Mouse (Mus musculus): Measurements from ENCODE around the gene Pax5. TPM values are rescaled to one million over a fixed set of nuclear protein-coding genes. Genes with fewer than 3 reads are reported as not detected.

Pax5 gene
- polyA plus RNA-seq, 1 experiment from 2014 or later: 0.99 TPM

GRCm38 (mm10) chr4:44672216-44672937, 37.9 kb downstream of the Pax5 start:
- peak; percentile 38; the same call in 1 of the 2 replicates for ATAC-seq
- no peak for TF ChIP-seq EP300 (IDR thresholded peaks at IDR 0.05; ENCODE audit: low read depth)
- peak; percentile 49 for TF ChIP-seq CTCF (IDR thresholded peaks at IDR 0.05; ENCODE audit: low read depth)
- Histone ChIP-seq H3K4me3 (ENCODE audit: low read depth, low read length) (no peak overlapping the region), H3K4me2 (ENCODE audit: low read depth, low read length) (no peak overlapping the region), H3K27ac (ENCODE audit: low read depth) (peak overlapping the region; percentile 35; the same call in 1 of the 2 replicates), H3K27me3 (ENCODE audit: insufficient read depth, low read length) (no peaks in the 10 kb centered on the region; the same call in 1 of the 2 replicates), H3K9ac (replicated peaks) (no peak overlapping the region), H3K36me3 (replicated peaks; ENCODE audit: insufficient read depth, low read length) (no peaks in the 10 kb centered on the region), H3K4me1 (ENCODE audit: insufficient read depth) (no peaks in the 10 kb centered on the region), H3K9me3 (ENCODE audit: low read length) (no peaks in the 10 kb centered on the region)
- WGBS (ENCODE audit: insufficient replicate concordance): 34% methylated on average over 10 of the region's 10 CpGs
- peak; percentile 43 for DNase-seq

- Histone ChIP-seq H3K36me3 (replicated peaks; ENCODE audit: insufficient read depth, low read length) (no peaks in the 10 kb centered on the region), H3K9ac (replicated peaks) (no peak overlapping the region), H3K9me3 (ENCODE audit: low read length) (no peaks in the 10 kb centered on the region), H3K4me1 (ENCODE audit: insufficient read depth) (no peaks in the 10 kb centered on the region), H3K4me2 (ENCODE audit: low read depth, low read length) (no peak overlapping the region), H3K4me3 (ENCODE audit: low read depth, low read length) (no peak overlapping the region), H3K27ac (ENCODE audit: low read depth) (peak overlapping the region; percentile 34; the same call in 1 of the 2 replicates), H3K27me3 (ENCODE audit: insufficient read depth, low read length) (peaks cover 3% of the 10 kb centered on the region; the same call in 1 of the 2 replicates)
- DNase-seq (no peak), ATAC-seq (no peak)
- TF ChIP-seq CTCF (IDR thresholded peaks at IDR 0.05; ENCODE audit: low read depth) (no peak), EP300 (IDR thresholded peaks at IDR 0.05; ENCODE audit: low read depth) (no peak)
- WGBS (ENCODE audit: insufficient replicate concordance): 73% methylated on average over 3 of the region's 3 CpGs
These were observed 38.8 kb downstream of the Pax5 start for GRCm38 (mm10) chr4:44671486-44671885.

- H3K27me3 ChIP-seq (ENCODE audit: insufficient read depth, low read length): peaks cover 4% of the 10 kb centered on the region; the same call in 1 of the 2 replicates
- TF ChIP-seq CTCF (IDR thresholded peaks at IDR 0.05; ENCODE audit: low read depth) (no peak), EP300 (IDR thresholded peaks at IDR 0.05; ENCODE audit: low read depth) (no peak)
- H3K9me3 ChIP-seq (ENCODE audit: low read length): no peaks in the 10 kb centered on the region
- H3K36me3 ChIP-seq (replicated peaks; ENCODE audit: insufficient read depth, low read length): no peaks in the 10 kb centered on the region
- no peak overlapping the region for H3K4me2 ChIP-seq (ENCODE audit: low read depth, low read length)
- no peaks in the 10 kb centered on the region for H3K4me1 ChIP-seq (ENCODE audit: insufficient read depth)
- no peak overlapping the region for H3K4me3 ChIP-seq (ENCODE audit: low read depth, low read length)
- peak; percentile 39 for DNase-seq
- peak; percentile 36; the same call in 1 of the 2 replicates for ATAC-seq
- peak overlapping the region; percentile 34; the same call in 1 of the 2 replicates for H3K27ac ChIP-seq (ENCODE audit: low read depth)
- no peak overlapping the region for H3K9ac ChIP-seq (replicated peaks)
- 47% methylated on average over 2 of the region's 2 CpGs for WGBS (ENCODE audit: insufficient replicate concordance)
These were observed 39.3 kb downstream of the Pax5 start for GRCm38 (mm10) chr4:44671035-44671434.

- no peak overlapping the region for H3K9ac ChIP-seq (replicated peaks)
- WGBS (ENCODE audit: insufficient replicate concordance): 76% methylated on average over 4 of the region's 4 CpGs
- TF ChIP-seq CTCF (IDR thresholded peaks at IDR 0.05; ENCODE audit: low read depth) (no peak), EP300 (IDR thresholded peaks at IDR 0.05; ENCODE audit: low read depth) (no peak)
- DNase-seq: no peak
- no peaks in the 10 kb centered on the region for H3K36me3 ChIP-seq (replicated peaks; ENCODE audit: insufficient read depth, low read length)
- no peaks in the 10 kb centered on the region for H3K9me3 ChIP-seq (ENCODE audit: low read length)
- no peak overlapping the region for H3K27ac ChIP-seq (ENCODE audit: low read depth)
- H3K4me1 ChIP-seq (ENCODE audit: insufficient read depth): no peaks in the 10 kb centered on the region
- no peak overlapping the region for H3K4me3 ChIP-seq (ENCODE audit: low read depth, low read length)
- H3K4me2 ChIP-seq (ENCODE audit: low read depth, low read length): no peak overlapping the region
- ATAC-seq: no peak
- H3K27me3 ChIP-seq (ENCODE audit: insufficient read depth, low read length): peaks cover 5% of the 10 kb centered on the region
These were observed 39.9 kb downstream of the Pax5 start for GRCm38 (mm10) chr4:44670380-44670779.

DNA sequence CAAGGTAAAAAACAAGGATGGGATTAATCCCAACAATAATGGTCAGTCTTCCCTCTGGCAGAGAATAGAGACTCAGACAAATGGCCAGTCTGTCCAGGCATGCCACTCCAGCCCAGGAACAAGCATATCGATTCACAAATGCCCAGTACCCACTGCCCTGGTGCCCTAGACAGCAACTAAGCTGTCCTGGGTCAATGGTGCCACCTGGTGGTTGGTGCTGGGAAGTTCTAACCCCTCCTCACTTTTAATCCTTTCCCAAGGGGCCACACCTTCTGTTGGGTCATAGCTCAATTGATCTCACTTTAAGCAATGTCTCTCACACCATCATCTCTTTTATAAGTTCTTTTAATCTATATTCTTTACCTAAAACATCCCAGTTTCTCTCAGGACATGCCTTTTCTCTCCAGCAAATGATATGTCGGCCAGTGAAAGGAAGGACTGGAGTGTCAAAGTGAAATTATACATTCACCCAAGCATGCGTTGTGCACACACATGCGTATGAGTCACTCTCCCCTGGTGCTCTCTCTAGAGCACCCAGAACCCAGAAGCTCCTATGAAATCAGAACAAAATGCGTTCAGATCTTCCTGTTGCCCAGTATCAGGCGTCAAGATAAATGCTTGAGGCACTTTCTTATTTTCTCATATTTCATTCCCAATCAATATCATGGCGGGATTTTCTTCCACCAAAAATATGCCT, 40.7 kb downstream of the Pax5 start:
- Histone ChIP-seq H3K27me3 (ENCODE audit: insufficient read depth, low read length) (peaks cover 13% of the 10 kb centered on the region), H3K4me2 (ENCODE audit: low read depth, low read length) (no peak overlapping the region), H3K27ac (ENCODE audit: low read depth) (no peak overlapping the region), H3K4me3 (ENCODE audit: low read depth, low read length) (no peak overlapping the region), H3K4me1 (ENCODE audit: insufficient read depth) (no peaks in the 10 kb centered on the region), H3K9ac (replicated peaks) (no peak overlapping the region), H3K9me3 (ENCODE audit: low read length) (no peaks in the 10 kb centered on the region), H3K36me3 (replicated peaks; ENCODE audit: insufficient read depth, low read length) (no peaks in the 10 kb centered on the region)
- ATAC-seq (no peak), DNase-seq (peak; percentile 32)
- no peak for TF ChIP-seq EP300 (IDR thresholded peaks at IDR 0.05; ENCODE audit: low read depth)
- TF ChIP-seq CTCF (IDR thresholded peaks at IDR 0.05; ENCODE audit: low read depth): peak; percentile 63
- WGBS (ENCODE audit: insufficient replicate concordance): 81% methylated on average over 7 of the region's 7 CpGs

GRCm38 (mm10) chr4:44668574-44668973, 41.7 kb downstream of the Pax5 start:
- no peaks in the 10 kb centered on the region for H3K36me3 ChIP-seq (replicated peaks; ENCODE audit: insufficient read depth, low read length)
- H3K4me1 ChIP-seq (ENCODE audit: insufficient read depth): peaks cover 5% of the 10 kb centered on the region; the same call in 1 of the 2 replicates
- no peak overlapping the region for H3K4me3 ChIP-seq (ENCODE audit: low read depth, low read length)
- no peak for ATAC-seq
- H3K9ac ChIP-seq (replicated peaks): no peak overlapping the region
- 66% methylated on average over 6 of the region's 6 CpGs for WGBS (ENCODE audit: insufficient replicate concordance)
- no peak for DNase-seq
- H3K9me3 ChIP-seq (ENCODE audit: low read length): no peaks in the 10 kb centered on the region
- peaks cover 23% of the 10 kb centered on the region for H3K27me3 ChIP-seq (ENCODE audit: insufficient read depth, low read length)
- no peak overlapping the region for H3K27ac ChIP-seq (ENCODE audit: low read depth)
- TF ChIP-seq CTCF (IDR thresholded peaks at IDR 0.05; ENCODE audit: low read depth) (no peak), EP300 (IDR thresholded peaks at IDR 0.05; ENCODE audit: low read depth) (no peak)
- no peak overlapping the region for H3K4me2 ChIP-seq (ENCODE audit: low read depth, low read length)

Data from liver, postnatal 0 days (tissue).